Mouse (Mus musculus): ENCODE measurements around the gene Tlx1.

Gene Tlx1

GRCm38 (mm10) chr19:45150490-45151181 is at the start of gene Tlx1:
TSS of gene Tlx1 (plus strand) at chr19:45150680.
- no peak for DNase-seq

- no peak for DNase-seq
These were observed 44.9 kb upstream of the Tlx1 start for GRCm38 (mm10) chr19:45105591-45105990.

- DNase-seq, result peak; percentile 5 to 15
These were observed 43.8 kb upstream of the Tlx1 start for GRCm38 (mm10) chr19:45106689-45107088.

- DNase-seq, result no peak
These were observed 39.8 kb upstream of the Tlx1 start for GRCm38 (mm10) chr19:45110681-45111080.

DNA sequence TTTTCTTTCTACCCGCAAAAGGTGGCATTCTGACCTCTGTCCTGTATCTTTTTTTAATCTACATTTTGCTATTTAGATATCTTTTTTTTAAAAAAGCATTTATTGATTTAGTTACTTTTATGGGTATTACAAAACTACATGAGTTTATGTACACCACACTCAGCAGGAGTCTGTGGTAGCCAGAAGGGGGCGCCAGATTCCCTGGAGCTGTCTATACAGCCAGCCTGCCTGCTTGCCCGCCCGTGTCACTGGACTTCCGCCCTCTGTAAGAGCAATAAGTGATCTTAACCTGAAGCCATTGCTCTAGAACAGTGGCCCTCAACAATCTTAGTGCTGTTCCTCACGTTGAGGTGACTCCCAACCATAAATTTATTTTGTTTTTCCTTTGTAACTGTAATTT is 38.0 kb upstream of the Tlx1 start:
- DNase-seq, result no peak

GRCm38 (mm10) chr19:45113791-45114460 is 36.6 kb upstream of the Tlx1 start:
- DNase-seq, result no peak

GRCm38 (mm10) chr19:45114772-45115171 is 35.7 kb upstream of the Tlx1 start:
- DNase-seq, result no peak

GRCm38 (mm10) chr19:45116798-45117197 is 33.7 kb upstream of the Tlx1 start:
- peak in 1 of 2 experiments; percentile 28 for DNase-seq

- DNase-seq, result no peak
These were observed 18.4 kb upstream of the Tlx1 start for GRCm38 (mm10) chr19:45131966-45132628.

GRCm38 (mm10) chr19:45142531-45142930 is 7.9 kb upstream of the Tlx1 start:
- DNase-seq, result no peak

DNA sequence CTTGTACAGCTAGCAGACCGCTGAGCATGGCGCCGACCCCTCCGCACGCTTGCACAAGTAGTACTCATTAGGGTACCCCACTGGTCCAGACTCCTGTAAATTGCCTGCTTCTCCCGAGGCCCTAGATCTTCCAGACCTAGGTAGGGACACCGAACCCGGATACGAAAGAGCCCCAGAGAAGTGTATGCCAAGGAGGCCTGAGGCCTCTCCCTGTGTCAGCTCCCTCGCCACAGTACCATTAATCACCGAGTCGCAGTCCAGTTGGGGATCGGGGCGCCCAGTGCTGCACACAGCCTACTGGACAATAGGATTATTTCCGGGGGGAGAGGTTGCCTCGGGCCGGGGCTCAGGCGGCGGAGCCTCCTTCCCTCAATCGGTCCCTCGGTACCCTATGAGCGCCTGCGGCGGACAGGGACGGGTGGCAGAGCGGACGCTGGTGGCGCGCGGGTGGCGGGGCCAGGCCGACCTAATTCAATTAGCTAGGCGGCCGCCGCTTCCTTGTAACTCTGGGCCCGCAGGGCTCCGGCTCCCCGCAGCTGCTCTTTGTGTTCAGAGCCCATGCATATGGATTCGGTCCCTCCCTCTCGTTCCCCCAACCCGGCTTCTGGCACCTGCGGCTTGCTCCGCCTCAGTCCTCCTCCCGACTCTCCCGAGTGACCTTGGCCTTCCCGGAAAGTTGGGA is 7.1 kb upstream of the Tlx1 start:
- DNase-seq, result no peak

- DNase-seq, result no peak
These were observed 3.4 kb upstream of the Tlx1 start for GRCm38 (mm10) chr19:45147071-45147470.

DNA sequence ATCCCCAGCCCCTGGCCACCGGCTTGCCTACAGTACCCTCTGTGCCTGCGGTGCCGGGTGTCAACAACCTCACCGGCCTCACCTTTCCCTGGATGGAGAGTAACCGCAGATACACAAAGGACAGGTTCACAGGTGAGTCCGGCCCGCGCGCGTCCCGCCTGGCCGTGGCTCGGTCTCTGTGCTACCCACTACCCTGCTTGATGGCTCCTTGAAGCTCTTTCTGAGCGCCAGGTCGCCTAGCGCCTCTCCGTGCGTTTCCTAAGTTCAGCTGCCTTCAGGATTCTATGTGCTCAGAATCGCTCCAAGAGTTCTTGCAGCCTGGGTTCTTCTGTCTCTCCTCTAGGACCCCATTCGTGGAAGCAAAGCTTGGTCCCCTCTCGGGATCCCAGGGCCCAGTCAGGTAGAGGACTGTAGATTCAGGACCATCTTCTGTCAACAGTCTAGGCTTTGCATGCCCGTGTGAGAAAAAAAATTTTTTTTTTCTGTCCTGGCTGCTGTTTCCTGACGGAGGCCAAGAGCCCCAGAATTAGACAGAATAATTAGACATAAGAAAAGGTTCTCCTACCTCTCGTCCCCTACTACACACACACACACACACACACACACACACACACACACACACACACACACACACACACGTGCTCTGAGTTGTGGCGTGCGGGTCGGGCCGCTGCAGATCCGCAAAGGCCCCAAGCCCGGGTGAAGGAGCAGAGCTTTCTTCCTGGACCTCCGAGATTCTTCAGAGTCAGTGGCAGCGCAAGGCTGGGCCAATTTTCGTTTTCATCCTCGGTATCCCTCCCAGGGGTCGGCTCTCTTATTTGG is 1.1 kb downstream of the Tlx1 start:
- DNase-seq, result no peak

DNA sequence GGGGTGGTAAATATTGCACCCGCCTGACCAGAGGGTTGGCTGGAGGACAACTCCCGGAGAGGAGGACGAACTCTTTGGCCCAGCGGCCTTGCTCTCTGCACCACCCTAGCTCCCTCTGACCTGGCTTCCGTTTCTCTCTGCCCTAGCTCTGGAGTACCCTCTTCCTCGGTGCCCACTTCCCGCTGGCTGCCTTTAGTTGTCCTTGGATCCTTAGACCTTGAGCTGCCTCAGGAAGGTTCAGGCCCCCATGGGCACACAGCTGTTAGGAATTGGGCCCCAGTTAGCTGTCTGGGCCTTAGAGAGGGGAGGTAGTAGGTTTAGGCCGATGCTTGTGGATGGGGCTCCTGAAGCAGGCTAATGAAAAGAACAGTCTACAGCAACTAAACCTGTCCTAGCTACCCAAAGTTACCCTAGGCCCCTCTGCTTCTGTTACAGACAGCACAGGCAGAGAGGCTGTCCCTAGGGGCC is 1.7 kb downstream of the Tlx1 start:
- DNase-seq, result no peak

DNA sequence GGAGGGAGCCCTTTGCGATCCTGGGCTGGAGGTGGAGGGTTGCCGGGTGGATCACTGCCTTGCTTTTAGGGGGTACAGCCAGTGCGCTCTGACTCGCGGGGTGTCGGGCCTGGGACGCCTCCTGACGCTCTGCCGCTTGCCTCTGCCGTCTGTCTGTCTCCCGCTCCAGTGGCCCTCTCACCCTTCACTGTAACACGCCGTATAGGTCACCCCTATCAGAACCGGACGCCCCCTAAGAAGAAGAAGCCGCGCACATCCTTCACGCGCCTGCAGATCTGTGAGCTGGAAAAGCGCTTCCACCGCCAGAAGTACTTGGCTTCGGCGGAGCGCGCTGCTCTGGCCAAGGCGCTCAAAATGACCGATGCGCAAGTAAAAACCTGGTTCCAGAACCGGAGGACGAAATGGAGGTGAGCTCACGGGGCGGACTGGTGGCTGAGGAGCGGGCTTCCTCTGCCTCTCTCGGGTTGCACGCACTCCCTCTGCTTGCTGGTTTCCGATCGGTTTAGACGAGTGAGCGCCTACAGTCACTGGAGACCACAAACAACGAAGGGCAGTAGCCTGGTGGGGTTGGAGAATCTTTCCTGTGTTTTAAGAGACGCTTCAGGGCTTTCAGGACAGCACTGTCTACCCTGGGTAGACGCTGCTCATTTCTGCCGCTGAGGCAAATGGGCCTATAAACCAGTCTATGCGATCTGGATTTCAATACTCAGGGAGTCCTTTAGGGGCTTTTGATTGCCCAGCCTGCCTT is 3.0 kb downstream of the Tlx1 start:
- DNase-seq, result no peak

DNA sequence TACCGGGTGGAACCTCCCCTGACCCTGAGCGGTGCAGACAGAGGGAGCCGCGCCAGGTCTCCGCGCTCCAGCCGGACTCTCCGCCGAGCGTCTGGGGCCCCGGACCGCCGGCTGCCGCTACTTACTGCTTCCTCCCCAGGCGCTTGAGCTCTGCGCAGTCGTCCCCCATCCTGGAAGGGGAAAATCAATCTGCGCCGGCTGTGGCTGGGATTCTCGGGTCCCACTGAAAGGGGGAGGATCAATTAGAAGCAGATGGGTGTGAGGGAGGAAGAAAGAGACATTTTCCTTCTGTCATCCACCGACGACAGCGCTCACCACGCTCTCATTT is 3.5 kb downstream of the Tlx1 start:
- no peak for DNase-seq

GRCm38 (mm10) chr19:45154521-45154920 is 4.0 kb downstream of the Tlx1 start:
- DNase-seq, result no peak

DNA sequence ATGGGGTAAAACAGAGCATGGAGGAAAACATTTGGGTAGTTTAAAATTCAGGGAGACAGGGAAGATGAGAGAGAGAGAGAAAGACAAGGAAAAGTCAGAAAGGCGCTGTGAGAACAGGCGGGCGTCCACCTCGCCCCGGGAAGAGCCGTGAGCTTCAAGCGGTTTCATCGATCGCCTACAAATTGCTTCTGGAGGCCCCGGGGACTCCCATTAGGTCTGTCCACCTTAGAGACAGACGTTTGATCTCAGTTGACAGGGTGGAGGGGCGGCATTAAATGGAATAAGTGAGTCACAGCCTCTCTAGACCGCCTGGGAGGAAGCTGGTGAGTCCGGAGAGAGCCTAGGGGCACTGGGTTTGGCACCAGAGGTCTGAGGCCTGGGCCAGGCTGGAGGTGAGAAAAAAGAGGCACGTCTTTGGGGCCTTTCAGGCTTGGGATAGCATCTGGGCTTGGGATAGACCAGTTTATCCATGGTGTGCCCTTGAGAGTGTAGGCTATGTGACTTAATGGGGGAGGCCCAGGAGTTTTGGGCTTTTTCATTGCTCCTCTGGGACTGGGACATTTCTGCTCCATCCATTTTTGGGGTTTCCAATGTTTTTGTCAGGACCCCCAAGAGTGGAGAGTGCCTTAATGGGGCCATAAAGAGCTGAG is 4.8 kb downstream of the Tlx1 start:
- no peak for DNase-seq

- no peak for DNase-seq
These were observed 5.3 kb downstream of the Tlx1 start for GRCm38 (mm10) chr19:45155791-45156186.

- DNase-seq, result no peak
These were observed 5.9 kb downstream of the Tlx1 start for GRCm38 (mm10) chr19:45156381-45156780.

- no peak for DNase-seq
These were observed 7.7 kb downstream of the Tlx1 start for GRCm38 (mm10) chr19:45158201-45158600.

Measured in cerebellum, postnatal 36 days (tissue).